Mouse (Mus musculus): ENCODE measurements around the gene Defa17.
"Not testable (repeated sequence)": the region's sequence is repeated elsewhere in the genome, so short reads cannot be mapped to it uniquely, and the experiment has no call there.

The Defa17 gene

DNA sequence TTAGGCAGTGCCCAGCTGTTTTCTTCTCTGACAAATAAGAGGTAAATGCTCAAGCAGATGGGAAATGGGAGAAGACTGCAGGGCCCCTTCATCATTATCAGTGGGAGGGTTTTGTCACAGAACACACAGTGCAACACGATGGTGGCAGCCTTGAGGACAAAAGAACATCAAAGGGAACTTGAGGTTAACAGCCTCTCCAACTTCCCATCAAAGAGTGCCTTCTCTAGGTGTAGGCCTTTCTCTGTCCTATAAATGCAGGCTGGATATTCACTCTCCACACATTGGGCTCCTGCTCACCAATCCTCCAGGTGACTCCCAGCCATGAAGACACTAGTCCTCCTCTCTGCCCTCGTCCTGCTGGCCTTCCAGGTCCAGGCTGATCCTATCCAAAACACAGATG, at the start of gene Defa17:
Defa17 (plus strand) TSS at position 301 of the 400 bp plus-strand sequence.
- not testable (repeated sequence) for DNase-seq

DNA sequence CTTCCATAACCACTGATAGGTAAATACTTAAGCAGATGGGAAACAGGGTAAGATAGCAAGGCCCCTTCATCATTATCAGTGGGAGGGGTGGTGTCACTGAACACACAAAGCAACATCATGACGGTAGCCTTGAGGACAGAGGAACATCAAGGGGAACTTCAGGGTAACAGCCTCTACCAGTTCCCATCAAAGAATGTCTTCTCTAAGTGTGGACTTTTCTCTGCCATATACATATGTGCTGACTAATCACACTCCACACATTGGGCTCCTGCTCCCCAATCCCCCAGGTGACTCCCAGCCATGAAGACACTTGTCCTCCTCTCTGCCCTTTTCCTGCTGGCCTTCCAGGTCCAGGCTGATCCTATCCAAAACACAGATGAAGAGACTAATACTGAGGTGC, 37.7 kb upstream of the Defa17 start, which contains the start of gene Defa26:
Defa26 (plus strand) TSS at position 301 of the 400 bp plus-strand sequence.
- DNase-seq: not testable (repeated sequence)

DNA sequence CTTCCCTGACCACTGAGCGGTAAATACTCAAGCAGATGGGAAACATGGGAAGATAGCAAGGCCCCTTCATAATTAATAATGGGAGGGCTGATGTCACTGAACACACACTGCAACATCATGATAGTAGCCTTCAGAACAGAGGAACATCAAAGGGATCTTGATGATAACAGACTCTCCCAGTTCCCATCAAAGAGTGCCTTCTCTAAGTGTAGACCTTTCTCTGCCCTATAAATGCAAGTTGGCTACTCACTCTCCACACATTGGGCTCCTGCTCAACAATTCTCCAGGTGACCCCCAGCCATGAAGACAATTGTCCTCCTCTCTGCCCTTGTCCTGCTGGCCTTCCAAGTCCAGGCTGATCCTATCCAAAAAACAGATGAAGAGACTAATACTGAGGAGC, 9.9 kb downstream of the Defa17 start, which contains the start of gene Defa34:
Defa34 (plus strand) TSS at position 301 of the 400 bp plus-strand sequence.
- DNase-seq: not testable (repeated sequence)

DNA sequence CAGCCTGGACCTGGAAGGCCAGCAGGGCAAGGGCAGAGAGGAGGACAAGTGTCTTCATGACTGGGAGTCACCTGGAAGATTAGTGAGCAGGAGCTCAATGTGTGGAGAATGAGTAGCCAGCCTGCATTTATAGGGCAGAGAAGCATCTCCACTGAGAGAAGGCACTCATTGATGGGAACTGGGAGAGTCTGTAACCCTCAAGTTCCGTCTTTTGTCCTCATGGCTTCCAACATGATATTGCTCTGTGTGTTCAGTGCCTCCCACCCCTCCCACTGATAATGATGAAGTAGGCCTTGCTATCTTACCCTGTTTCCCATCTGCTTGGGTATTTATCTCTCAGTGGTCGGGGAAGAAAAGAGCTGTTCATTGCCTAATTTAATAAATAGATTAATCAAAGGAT, 48.0 kb downstream of the Defa17 start, which contains the start of gene AY761184:
AY761184 (minus strand) TSS at position 101 of the 400 bp plus-strand sequence.
- DNase-seq: not testable (repeated sequence)

All from thymus, postnatal 36 days (tissue).